Mouse (Mus musculus) 3T3-L1 (cell line): Measurements from ENCODE around the gene Rgmb.

ENCODE experiments used
- DNase-seq: peaks from one replicate; pipeline ENCODE4 v3.0.0-alpha.2; 2015; ENCODE audit warnings: low read depth, low spot score

Rgmb gene

DNA sequence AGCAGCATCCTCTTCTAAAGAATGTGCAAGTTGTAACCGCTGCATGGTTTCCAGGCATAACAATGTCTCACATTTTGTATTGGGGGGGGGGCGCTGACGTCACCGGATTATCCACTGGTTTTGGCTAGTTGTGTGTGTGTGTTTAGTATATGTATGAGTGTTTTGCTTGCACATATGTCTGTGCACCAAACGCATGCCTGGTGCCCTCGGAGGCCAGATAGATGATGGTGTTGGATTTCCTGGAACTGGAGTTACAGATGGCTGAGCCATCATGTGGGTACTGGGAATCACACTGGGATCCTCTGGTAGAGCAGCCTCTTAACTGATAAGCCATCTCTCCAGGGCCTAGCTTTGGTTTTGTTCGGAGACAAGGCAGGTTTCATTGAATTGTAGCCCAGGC, 8.5 kb downstream of the Rgmb start:
- DNase-seq: peak; percentile 13

DNA sequence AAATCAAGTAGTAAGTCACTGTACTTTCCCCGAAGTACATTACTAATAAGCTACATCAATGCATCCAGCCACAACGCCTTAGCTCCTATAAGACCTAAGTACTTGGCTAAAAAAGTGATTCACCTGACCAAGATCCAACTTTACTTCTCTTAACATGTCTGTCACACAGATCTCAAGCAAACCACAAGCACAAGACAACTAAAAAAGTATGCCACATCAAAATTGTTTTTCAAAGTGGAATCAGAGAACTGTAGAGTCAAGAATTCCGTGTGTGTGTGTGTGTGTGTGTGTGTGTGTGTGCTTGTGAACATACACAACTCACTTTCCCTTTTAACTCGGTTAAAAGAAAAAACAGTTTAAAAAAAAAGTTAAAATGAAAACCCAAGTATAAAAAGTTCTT, 9.1 kb downstream of the Rgmb start:
- DNase-seq: peak; percentile 48

GRCm38 (mm10) chr17:15820761-15821160, 10.1 kb downstream of the Rgmb start:
- no peak for DNase-seq

DNA sequence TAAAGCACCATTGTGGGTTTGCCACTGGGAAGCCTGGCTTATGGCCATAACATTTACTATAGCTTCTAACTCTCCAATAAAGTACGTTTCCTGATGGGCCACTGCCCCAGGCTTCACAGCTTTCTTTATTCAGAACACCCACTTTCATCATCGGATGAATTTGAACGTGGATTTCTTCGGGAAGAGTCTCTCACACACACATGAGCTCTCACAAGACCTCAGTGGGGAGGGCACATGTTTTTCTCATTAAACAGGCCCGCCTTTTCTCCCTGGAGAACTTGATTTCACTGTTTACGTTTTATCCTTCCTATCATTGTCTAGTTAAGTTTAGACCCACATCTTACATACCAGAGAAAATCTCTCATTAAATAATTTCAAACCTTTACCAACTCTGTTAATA, 10.7 kb downstream of the Rgmb start:
- DNase-seq: peak; percentile 31

- no peak for DNase-seq
Measured at GRCm38 (mm10) chr17:15818372-15818771, 12.5 kb downstream of the Rgmb start.

DNA sequence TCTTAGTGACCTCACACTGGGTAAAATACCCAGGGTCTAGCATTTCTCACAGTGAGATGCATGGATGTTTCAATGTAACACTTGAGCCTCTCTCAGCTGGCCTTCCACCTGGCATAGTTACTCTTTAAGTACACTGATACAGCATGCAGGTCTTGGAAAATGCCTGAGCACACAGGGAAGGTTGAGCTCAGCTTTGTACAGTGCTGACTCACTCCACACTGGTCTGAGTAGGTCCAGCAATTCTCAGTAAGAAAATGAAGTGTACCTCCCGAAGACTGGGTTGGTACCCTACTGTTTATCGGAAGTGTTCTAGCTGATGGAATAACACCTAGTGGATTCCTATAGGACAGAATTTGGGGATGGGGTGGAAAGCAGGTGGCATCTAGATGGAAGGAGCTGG, 13.2 kb downstream of the Rgmb start:
- DNase-seq: peak; percentile 9

DNA sequence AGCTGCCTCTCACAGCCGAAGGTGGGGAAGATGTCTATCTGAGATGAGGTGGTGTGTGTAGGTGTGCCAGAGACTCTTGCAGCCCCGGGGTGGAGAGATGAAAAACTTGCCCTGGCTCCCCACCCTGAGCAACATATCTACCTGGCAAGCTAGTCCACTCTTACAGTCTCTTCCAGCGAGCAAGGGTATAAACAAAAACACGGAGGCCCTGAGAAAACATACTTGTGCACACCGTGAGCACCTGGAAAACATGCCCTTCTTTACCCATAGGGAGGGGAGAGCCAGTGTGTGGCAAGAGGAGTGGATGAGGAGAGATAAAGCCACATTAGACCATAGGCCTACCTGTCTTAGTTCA, 13.8 kb downstream of the Rgmb start:
- DNase-seq: no peak

DNA sequence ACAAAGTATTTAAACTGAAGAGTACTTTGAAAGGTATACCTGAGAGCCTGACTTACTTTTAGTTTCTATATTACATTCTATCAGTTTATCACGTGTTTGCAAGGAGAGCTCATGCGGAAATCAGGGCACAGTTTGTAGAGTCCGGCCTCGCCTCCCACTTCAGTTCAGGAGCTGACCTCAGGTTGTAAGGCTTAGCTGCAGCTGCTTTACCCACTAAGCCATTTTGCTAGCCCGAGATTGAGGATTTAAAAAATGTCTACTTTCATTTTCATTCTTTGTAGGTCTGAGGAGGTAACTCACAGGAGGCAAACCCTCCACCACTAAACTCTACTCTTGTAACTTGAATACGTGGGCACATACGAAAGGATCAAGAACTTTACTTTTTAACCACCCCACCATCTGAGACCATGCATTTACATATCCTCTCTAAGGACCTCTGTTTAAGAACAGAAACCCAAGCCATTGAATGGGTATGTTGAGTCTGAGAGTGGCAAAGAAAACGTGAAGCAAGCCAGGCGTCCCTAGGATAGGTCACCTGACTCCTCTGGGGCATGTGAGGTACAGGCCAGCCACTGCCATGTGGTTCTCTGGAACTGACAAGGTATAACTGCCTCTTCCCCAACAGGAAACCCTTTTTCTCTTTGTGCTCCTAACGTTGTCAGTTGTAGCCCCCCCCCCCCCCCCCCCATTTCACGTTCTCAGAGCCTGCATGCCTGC, 14.3 kb downstream of the Rgmb start:
- DNase-seq: no peak

- no peak for DNase-seq
Measured at GRCm38 (mm10) chr17:15815312-15816018, 15.4 kb downstream of the Rgmb start.

DNA sequence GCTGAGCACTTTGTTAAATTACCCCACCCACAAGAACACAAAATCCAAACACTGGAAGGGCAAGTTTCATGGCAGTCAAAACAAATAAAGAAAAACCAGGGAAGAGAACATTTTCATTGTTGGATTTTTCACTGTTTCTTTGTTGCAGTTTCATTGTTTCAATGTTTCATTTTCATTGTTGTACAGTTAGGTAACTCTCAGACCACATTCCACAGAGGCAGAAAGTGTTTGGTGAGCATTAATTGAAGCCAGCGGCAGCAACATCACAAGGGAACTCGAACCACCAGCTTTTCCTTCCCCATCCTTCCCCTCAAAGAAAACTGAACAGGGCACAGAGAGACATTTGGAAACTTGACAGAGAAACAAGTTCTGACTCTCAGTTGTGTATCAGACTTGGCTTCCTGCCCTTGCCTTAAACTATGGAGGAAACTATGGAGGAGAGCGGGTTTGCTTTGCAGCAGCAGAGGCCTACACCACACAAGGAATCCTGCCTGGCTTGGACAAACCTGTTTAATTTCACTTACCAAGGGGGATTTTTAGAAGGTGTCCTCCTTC, 17.1 kb downstream of the Rgmb start:
- peak; percentile 37 for DNase-seq

GRCm38 (mm10) chr17:15812136-15812778, 18.6 kb downstream of the Rgmb start:
- DNase-seq: no peak

DNA sequence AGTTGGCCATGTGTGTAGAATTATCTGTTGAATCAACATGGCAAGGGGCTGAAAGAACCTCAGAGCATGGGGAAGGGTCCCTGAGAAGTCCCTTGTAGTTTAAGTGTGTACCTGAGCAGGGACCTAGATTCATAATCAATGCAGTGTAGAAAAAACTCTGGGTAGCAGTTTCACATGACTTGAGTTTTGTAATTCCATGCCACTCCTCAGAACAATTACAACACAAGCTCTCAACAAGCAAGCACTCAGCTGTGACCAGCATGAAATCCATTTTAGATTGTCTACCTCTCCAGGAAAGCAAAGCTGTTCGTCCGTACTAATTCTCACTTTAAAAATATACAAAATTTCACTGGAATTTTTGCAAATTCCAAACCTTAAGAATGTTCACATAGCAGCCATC, 20.9 kb downstream of the Rgmb start:
- DNase-seq: no peak

DNA sequence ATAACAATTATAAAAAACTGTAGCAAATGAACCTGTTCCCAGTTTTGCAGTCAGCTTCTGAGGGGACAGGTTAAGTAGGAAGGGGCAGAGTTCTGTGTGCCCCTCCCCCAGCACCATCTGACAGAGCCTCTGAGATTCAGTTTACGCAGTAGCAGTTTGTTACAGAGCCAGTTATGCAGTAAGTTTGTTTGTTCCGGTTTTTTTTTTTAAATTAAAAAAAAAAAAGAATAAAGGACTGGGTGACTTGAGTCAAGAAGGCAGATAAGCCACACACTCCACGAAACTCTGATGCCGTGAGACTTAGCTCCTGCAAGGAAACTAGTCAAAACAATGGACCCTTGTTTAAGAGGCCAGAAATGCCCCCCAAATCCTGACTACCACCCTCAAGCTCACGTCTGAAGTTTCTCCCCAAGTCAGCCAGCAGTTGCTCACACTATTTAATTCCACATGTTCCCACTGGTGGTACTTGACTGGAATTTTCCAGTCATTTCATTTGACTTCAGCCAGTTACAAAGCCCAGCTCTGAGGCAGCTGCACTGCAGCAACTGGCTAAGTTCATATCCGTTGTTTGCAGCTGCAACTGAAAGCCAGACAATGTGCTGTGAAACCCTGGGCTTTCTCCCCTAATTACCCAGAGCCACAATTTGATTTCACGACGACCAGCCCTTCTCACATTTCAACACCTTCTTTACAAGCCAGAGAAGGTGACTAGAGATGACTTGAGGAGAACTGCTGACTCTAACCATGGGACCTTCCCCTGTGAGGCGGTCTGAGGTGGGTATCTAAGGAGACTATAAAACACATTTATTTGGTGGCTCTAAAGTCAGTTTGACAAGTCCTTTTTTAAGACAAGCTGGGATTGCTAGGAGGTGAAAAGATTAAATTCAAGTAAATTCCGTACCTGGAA, 22.1 kb downstream of the Rgmb start:
- no peak for DNase-seq

GRCm38 (mm10) chr17:15808015-15808414, 22.8 kb downstream of the Rgmb start:
- DNase-seq: no peak

GRCm38 (mm10) chr17:15807295-15807984, 23.4 kb downstream of the Rgmb start:
- no peak for DNase-seq

- DNase-seq: peak; percentile 66
Measured at GRCm38 (mm10) chr17:15804008-15804812, 26.6 kb downstream of the Rgmb start.

- no peak for DNase-seq
Measured at GRCm38 (mm10) chr17:15799195-15799793, 31.5 kb downstream of the Rgmb start.

DNA sequence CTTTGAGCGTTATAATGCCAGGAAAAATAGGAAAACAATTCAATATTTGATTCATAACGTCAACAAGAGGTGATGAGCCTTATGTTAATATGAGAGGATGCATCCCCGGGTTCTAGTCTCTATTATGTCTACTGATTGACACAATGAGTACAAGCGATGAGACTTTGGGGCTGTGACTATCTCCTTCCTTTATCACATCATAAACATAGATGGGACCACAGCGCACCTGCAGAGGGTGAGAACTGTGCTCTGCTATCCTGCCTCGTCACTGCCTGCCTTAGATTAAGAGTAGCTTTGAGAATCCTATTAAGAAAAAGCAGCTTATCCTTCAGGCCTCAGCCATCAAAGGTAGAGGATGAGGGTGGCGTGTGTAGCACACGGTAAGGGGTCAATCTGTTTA, 40.1 kb downstream of the Rgmb start:
- DNase-seq: no peak

DNA sequence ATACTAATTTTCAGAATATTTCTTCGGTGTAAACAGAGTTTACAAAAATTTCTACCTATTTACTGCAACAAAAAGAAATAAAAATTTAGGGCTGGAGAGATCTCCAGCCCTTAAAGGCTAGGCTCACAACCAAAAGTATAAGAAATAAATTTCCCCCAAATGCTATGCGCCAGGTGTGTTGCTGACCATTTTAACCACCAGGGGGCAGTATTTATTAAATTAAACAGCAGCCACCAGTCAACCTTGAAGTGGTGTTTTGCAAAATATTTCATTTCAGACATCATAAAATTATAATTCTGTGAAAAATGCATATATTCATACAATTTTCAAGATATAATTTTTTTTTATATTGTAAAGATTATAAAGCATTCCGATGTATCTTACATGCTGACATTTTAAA, 43.8 kb downstream of the Rgmb start:
- DNase-seq: peak; percentile 70

DNA sequence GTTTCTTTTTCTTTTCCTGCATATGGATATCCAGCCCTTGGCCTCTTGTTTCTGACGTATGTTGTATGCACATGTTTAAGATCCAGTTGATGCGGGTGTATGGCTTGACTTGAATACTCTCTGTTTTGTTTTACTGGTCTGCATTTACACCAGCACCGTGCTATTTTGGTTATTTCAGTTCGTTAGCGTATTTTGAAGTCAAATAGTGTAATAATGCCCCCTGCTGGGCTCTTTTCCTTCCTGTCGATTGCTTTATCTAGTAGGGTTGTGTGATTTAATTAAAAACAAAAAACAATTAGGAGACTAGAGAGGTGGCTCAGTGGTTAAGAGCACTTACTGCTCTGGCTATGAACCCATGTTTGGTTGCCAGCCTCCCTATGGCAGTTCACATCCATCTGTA, 52.9 kb downstream of the Rgmb start:
- DNase-seq: peak; percentile 61
